ENCODE assay signal across 8 mouse cellular contexts in genomic region chr5:100414474-100415196, GRCm38 (mm10). TPM values are rescaled to one million over a fixed set of nuclear protein-coding genes. Genes with fewer than 3 reads are reported as not detected.
A peak's percentile ranks its signal among the peaks of the same experiment; 100 is the strongest.
DNase-seq lines count a peak whose midpoint lies in the region; ATAC-seq and TF ChIP-seq lines count a peak whose summit lies in the region.

No protein-coding gene starts in this region.

- no peaks in the 10 kb centered on the region for H3K27me3 ChIP-seq in forebrain, embryonic 10.5 days (ENCODE audit: poor library complexity, severe bottlenecking)
- no peaks in the 10 kb centered on the region for H3K27me3 ChIP-seq in limb, embryonic 12.5 days
- no peaks in the 10 kb centered on the region for H3K27me3 ChIP-seq in neural tube, embryonic 15.5 days (replicated peaks)

- H3K9me3 ChIP-seq in forebrain, embryonic 10.5 days, result no peaks in the 10 kb centered on the region
- H3K9me3 ChIP-seq in limb, embryonic 12.5 days, result no peaks in the 10 kb centered on the region
- no peaks in the 10 kb centered on the region for H3K9me3 ChIP-seq in neural tube, embryonic 15.5 days (replicated peaks)

- peak overlapping the region; percentile 61 for H3K4me2 ChIP-seq in limb, embryonic 12.5 days
- peak overlapping the region; percentile 64 for H3K4me2 ChIP-seq in neural tube, embryonic 15.5 days

- TF ChIP-seq CTCF in left cerebral cortex, adult 2 months (IDR thresholded peaks at IDR 0.05), result no peak

- peaks cover 24% of the 10 kb centered on the region for H3K36me3 ChIP-seq in forebrain, embryonic 10.5 days (replicated peaks)
- H3K36me3 ChIP-seq in limb, embryonic 12.5 days, result peaks cover 24% of the 10 kb centered on the region
- peaks cover 16% of the 10 kb centered on the region for H3K36me3 ChIP-seq in neural tube, embryonic 15.5 days

- no peak for DNase-seq in left cerebral cortex, adult 2 months (ENCODE audit: extremely low spot score in 1 of 2, low spot score in 2 of 2)
- no peak for DNase-seq in left cerebral cortex, adult 11 months (ENCODE audit: low spot score)
- DNase-seq in forebrain, embryonic 10.5 days (ENCODE audit: extremely low spot score, low spot score), result no peak
- no peak for DNase-seq in gastrocnemius, postnatal 36 days
- no peak for DNase-seq in urinary bladder, adult 2 months (ENCODE audit: low spot score)
- DNase-seq in urinary bladder, adult 18-20 months (ENCODE audit: low spot score in 2 of 2), result no peak

- intact Hi-C loops in left cerebral cortex, adult 2 months (cut with DNase I), result loop anchor here (5.0 kb wide), 1 partner anchor 437 kb away; the partner anchor contains the start of genes 4930524J08Rik and Hnrnpd
- intact Hi-C loops in gastrocnemius, postnatal 36 days (cut with DNase I), result loop anchor here (5.0 kb wide), 1 partner anchor 88 kb away; the partner anchor contains the start of gene Lin54

- peaks cover 18% of the 10 kb centered on the region for H3K4me1 ChIP-seq in forebrain, embryonic 10.5 days
- H3K4me1 ChIP-seq in limb, embryonic 12.5 days (replicated peaks), result peaks cover 18% of the 10 kb centered on the region
- H3K4me1 ChIP-seq in neural tube, embryonic 15.5 days, result peaks cover 37% of the 10 kb centered on the region

- H3K4me3 ChIP-seq in left cerebral cortex, adult 2 months, result peak overlapping the region; percentile 84
- H3K4me3 ChIP-seq in forebrain, embryonic 10.5 days, result peak overlapping the region; percentile 87
- peak overlapping the region; percentile 85 for H3K4me3 ChIP-seq in limb, embryonic 12.5 days (replicated peaks)
- H3K4me3 ChIP-seq in neural tube, embryonic 15.5 days (replicated peaks), result peak overlapping the region; percentile 96

- ATAC-seq in limb, embryonic 12.5 days (ENCODE audit: insufficient number of reproducible peaks, insufficient read depth, low FRiP score, low TSS enrichment, low read depth), result no peak
- no peak for ATAC-seq in neural tube, embryonic 15.5 days (ENCODE audit: low FRiP score)

- no peak overlapping the region for H3K27ac ChIP-seq in left cerebral cortex, adult 2 months
- no peak overlapping the region for H3K27ac ChIP-seq in forebrain, embryonic 10.5 days
- no peak overlapping the region for H3K27ac ChIP-seq in limb, embryonic 12.5 days
- H3K27ac ChIP-seq in neural tube, embryonic 15.5 days (replicated peaks), result no peak overlapping the region

- 83% methylated on average over 11 of the region's 11 CpGs for WGBS in forebrain, embryonic 10.5 days
- 54% methylated on average over 11 of the region's 11 CpGs for WGBS in limb, embryonic 12.5 days
- WGBS in neural tube, embryonic 15.5 days, result 78% methylated on average over 11 of the region's 11 CpGs

- H3K9ac ChIP-seq in limb, embryonic 12.5 days (replicated peaks), result peak overlapping the region; percentile 50
- peak overlapping the region; percentile 80; the same call in 1 of the 2 replicates for H3K9ac ChIP-seq in neural tube, embryonic 15.5 days (replicated peaks)

RNA-seq across cellular contexts. Expression of gene Sec31a, which starts 1.4 kb away (rescaled TPM):
- 100 to 1,000 TPM; 118 to 122 TPM for total RNA-seq in left cerebral cortex, adult 2 months (2021)
- 95.0 and 104 TPM in 2 replicates for polyA plus RNA-seq in forebrain, embryonic 10.5 days (2016; fragmentation: Nextera tagmentation; extraction: Ambion mirVana)
- polyA plus RNA-seq in limb, embryonic 12.5 days (2016; fragmentation: Nextera tagmentation; extraction: Ambion mirVana), result 136 and 141 TPM in 2 replicates
- 89.5 and 105 TPM in 2 replicates for polyA plus RNA-seq in neural tube, embryonic 15.5 days (2015; fragmentation: Nextera tagmentation; extraction: Ambion mirVana)
- total RNA-seq in gastrocnemius, postnatal 36 days (2021), result 10 to 100 TPM; 50.8 to 59.9 TPM
- polyA plus RNA-seq in urinary bladder, adult 2 months (2012; rRNA removed), result 148 and 178 TPM in 2 replicates
